Mouse (Mus musculus) ovary, adult 18-20 months (tissue): ENCODE results near the gene Mmp24.

ENCODE experiments used
- DNase-seq: peaks from one replicate; pipeline ENCODE4 v3.0.0; 2022; ENCODE audit warnings: low spot score, mixed read lengths

Mmp24 gene

GRCm38 (mm10) chr2:155775685-155776263, 632 bp downstream of the Mmp24 start:
- DNase-seq: peak; percentile 15

- no peak for DNase-seq
Measured at GRCm38 (mm10) chr2:155776824-155777687, 1.9 kb downstream of the Mmp24 start.

DNA sequence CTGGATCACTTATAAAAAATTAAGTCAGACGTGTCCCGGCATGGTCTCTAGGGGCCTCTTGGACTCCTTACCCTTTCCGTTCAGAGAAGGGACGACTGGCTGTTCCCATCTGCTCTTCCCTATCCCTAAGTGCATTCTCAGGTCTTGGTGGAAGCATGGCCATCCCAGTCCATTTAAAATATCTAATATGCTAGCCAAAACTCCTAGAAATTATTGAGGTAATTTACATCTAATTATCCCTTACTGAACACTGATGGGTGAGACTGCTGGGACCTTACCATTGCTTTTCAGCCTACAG, 2.5 kb downstream of the Mmp24 start:
- no peak for DNase-seq

GRCm38 (mm10) chr2:155778004-155778403, 2.9 kb downstream of the Mmp24 start:
- no peak for DNase-seq

DNA sequence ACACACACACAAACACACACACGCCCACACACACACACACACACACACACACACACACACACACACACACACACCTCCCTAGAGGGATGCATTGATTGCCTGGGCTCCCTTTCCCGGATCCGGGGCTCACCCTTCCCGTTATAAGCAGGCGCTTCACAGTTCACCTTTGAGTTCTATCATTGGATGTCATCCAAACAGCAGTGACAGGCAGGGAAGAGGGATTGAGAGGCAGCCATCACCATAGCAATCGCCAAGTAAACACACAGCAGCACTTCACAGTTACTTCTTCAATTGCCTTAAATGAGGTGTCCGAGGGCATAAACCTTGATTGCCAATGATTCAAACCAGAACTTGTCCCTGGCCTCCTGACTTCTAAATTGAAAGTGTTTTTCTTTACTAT, 3.9 kb downstream of the Mmp24 start:
- no peak for DNase-seq

DNA sequence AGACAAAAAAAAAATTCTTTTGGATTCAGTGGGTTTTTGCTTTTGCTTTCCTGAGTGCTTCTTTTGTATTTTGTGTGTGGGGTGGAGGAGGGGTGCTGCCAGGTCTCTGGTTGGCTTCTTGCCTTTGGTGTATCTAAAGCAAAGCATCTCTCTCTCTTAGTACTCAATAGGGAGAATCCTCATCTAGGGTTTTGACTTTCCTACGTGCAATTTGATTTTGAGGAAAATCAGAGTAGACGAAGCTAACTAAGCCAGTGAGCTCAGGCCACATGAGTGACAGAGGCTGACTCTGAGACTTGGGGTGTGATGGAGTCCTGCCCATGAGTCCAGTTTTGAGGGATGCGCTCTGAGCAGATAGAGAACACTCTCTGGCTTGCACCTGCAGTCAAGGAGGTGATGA, 4.4 kb downstream of the Mmp24 start:
- no peak for DNase-seq

DNA sequence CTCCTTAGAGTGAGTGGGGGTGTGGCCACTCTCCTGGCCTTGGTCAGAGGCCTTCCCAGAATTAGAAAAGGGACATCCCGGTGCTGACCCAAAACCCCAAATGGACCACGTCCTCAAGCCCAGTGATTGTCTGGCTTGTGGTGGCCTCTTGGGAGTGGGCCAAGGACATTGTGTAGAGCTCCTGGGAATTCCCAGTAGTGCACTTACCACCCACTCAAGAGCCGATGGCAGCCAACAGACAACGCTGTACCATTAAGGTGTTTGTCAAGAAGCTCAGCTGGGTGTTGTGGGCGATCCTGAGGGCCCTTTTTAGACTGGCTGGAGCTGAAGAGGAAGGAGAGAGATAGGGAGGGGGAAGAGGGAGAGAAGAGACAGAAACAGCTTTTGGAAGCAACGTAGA, 9.4 kb downstream of the Mmp24 start:
- no peak for DNase-seq

- no peak for DNase-seq
Measured at GRCm38 (mm10) chr2:155786905-155787304, 11.8 kb downstream of the Mmp24 start.

GRCm38 (mm10) chr2:155787949-155788931, 13.1 kb downstream of the Mmp24 start:
- no peak for DNase-seq

DNA sequence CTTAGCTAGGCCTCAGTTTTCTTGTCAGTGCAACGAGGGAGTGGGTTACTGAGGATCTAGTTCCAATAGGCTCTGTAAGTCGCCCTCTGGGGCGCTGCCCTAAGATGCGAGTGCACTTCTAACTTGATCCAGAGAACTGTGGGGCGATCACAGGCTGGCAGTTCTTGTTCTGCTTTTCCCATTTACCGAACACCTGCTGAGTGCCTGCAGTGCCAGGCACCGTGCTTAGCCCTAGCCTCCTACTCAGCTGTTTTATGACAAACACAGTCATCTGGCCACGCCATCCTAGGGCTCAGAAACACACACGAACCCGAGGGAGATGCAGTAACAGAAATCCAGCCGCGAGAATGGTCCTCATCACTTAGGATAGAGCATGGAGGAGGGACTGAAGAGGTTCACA, 17.8 kb downstream of the Mmp24 start:
- no peak for DNase-seq

- no peak for DNase-seq
Measured at GRCm38 (mm10) chr2:155794674-155795445, 19.7 kb downstream of the Mmp24 start.

DNA sequence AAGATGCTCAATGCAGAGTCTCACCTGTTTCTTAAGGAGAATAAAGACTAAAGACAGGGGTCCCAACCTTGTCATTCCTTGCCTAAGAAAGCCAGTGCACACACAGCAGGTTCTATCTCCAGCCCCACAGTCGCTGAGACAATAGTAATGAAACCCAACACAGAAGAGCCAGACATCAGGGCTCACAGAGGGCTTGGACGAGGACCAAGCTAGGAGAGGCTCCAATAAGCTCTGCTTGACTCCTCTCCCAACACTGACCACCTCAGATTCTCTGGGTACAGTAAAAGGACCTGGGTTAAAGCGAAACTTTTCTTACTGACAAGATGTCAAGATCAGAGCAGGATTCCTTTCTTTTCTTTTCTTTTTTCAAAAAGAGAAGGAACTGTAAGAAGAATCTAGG, 23.5 kb downstream of the Mmp24 start:
- no peak for DNase-seq

GRCm38 (mm10) chr2:155802761-155803160, 27.6 kb downstream of the Mmp24 start:
- DNase-seq: no peak

DNA sequence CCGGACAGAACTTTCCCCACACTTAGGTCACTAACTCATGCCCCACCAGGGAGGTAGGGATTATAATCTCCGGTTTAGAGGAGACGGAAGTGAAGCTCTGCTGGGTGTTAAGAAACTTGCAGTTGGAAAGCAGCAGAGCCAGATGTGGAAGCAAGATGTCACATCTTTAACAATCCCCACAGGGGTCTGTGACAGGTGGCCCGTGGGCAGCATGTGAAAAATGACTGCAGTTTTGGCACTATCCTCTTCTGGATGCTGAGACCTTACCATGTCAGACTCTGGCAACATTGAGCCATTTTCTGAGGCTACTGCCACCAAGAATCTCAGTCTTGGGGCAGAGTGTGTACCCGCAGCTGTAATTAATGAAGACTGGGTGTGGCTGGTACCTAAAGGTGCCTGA, 28.9 kb downstream of the Mmp24 start:
- no peak for DNase-seq

GRCm38 (mm10) chr2:155805231-155805924, 30.2 kb downstream of the Mmp24 start:
- peak; percentile 36 for DNase-seq

- DNase-seq: no peak
Measured at GRCm38 (mm10) chr2:155805925-155806255, 30.7 kb downstream of the Mmp24 start.

- DNase-seq: peak; percentile 55
Measured at GRCm38 (mm10) chr2:155806548-155806947, 31.4 kb downstream of the Mmp24 start.

DNA sequence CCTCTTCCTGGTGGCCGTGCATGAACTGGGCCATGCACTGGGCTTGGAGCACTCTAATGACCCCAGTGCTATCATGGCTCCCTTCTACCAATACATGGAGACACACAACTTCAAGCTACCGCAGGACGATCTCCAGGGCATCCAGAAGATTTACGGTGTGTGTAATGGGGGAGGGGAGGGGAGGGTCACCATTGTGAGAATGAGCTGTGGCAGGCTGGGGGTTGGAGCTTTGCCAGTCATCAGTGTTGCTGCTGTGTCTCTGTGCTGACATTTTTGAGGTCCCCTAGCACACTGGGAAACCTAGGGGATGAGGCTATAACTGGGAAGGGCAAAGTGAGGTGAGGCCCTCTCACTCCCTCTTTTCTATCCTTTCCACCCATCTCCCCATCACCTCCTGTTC, 32.3 kb downstream of the Mmp24 start:
- DNase-seq: no peak

- no peak for DNase-seq
Measured at GRCm38 (mm10) chr2:155809620-155810019, 34.5 kb downstream of the Mmp24 start.

DNA sequence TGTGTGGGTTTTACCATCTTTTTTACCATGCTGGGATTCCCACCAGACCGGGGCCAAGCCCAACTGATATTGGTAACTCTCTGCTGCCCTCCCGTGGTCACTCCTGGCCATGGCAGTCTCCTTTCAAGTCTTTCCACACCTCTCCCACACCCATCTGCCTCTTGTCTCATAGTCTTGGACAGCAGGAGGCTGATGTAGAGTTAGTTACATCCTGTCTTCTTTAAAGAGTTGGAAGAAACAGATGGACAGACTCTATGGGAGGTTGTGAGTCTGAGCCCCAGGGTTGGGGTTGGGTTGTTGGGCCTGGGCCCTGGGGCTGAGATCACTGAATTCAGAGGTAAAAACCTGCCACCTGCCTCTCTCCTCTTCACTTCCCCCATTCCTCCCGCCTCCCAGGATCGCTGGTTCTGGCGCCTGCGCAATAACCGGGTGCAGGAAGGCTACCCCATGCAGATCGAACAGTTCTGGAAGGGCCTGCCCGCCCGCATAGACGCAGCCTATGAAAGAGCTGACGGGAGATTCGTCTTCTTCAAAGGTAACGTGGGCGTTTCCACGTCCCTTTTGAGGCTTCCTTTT, 36.8 kb downstream of the Mmp24 start:
- DNase-seq: no peak

GRCm38 (mm10) chr2:155812637-155813036, 37.5 kb downstream of the Mmp24 start:
- DNase-seq: no peak
